In the genomic region with DNA sequence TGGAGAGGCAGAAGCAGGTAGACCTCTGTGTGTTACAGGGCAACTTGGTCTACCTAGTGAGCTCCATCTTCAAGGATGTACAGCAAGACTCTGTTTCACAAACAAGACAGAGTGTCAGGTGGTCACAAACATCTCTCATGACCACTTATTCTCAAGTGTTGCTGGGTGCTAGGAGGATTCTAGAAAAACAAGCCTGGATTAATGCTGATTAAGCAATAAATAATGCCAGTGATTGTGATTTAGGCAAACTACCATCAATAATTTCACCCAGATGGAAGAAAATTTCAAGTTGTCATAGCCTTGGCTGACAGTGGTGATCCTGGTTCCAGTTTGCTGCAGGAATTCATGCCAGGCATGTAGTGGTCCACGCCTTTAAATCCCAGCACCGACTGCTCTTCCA, we compare ENCODE assay signal across 27 mouse cellular contexts. TPM values are rescaled to one million over a fixed set of nuclear protein-coding genes. Genes with fewer than 3 reads are reported as not detected.
DNase-seq lines count a peak whose midpoint lies in the region; ATAC-seq and TF ChIP-seq lines count a peak whose summit lies in the region.
"Had no signal": no experiment of that assay in that cellular context is flagged by ENCODE, and none has a peak within 500 bp of the region (broad histone marks: within the 10 kb centered on the region; RNA-seq: fewer than 3 reads in every experiment).

No protein-coding gene starts in this region.

- dilution Hi-C loops in CH12.LX (cut with MboI; ENCODE audit: extremely low pct_ligation_motif_present, extremely low pct_unique_long_range_greater_than_20kb, low sequenced_read_pairs) = no loop called here

- in situ Hi-C loops in CH12.LX (cut with MboI; ENCODE audit: low pct_ligation_motif_present, low pct_unique_long_range_greater_than_20kb, low sequenced_read_pairs) = no loop called here

- H3K4me3 ChIP-seq in intestine, embryonic 16.5 days (ENCODE audit: low read length) = no peak overlapping the region
- no peak overlapping the region for H3K4me3 ChIP-seq in intestine, embryonic 15.5 days (replicated peaks)
- H3K4me3 ChIP-seq in CH12.LX (replicated peaks in 1 of 3; ENCODE audit: low read depth in 2 of 3, low read length in 2 of 3, poor library complexity in 1 of 3) (no peak overlapping the region), MEL (ENCODE audit: control insufficient read depth in 1 of 2, insufficient read depth in 1 of 2, low read depth in 2 of 2, low read length in 2 of 2) (no peak overlapping the region)
- H3K4me3 ChIP-seq: embryonic facial prominence, embryonic 13.5 days; embryonic facial prominence, embryonic 15.5 days; erythroblast, embryonic 14.5 days; forebrain, embryonic 10.5 days; forebrain, embryonic 12.5 days had no signal

- H3K4me2 ChIP-seq in intestine, embryonic 16.5 days (ENCODE audit: low read depth, low read length) = no peak overlapping the region
- H3K4me2 ChIP-seq in intestine, embryonic 15.5 days (replicated peaks) = no peak overlapping the region
- H3K4me2 ChIP-seq in CH12.LX (ENCODE audit: insufficient read depth, low read depth, poor library complexity, severe bottlenecking) = no peak overlapping the region
- H3K4me2 ChIP-seq: embryonic facial prominence, embryonic 13.5 days; embryonic facial prominence, embryonic 15.5 days; forebrain, embryonic 12.5 days had no signal

- TF ChIP-seq EP300 in CH12.LX (IDR thresholded peaks at IDR 0.05; ENCODE audit: low read length) (no peak), MEL (IDR thresholded peaks at IDR 0.05; ENCODE audit: low read depth in 1 of 2, low read length in 2 of 2) (no peak)

- no peak overlapping the region for H3K27ac ChIP-seq in intestine, embryonic 16.5 days (ENCODE audit: low read length)
- H3K27ac ChIP-seq in intestine, embryonic 15.5 days = no peak overlapping the region
- no peak overlapping the region for H3K27ac ChIP-seq in CH12.LX (ENCODE audit: insufficient read depth, low read depth)
- H3K27ac ChIP-seq in MEL (ENCODE audit: control insufficient read depth, low read depth, low read length) = no peak overlapping the region
- H3K27ac ChIP-seq: embryonic facial prominence, embryonic 13.5 days; embryonic facial prominence, embryonic 15.5 days; forebrain, embryonic 10.5 days; forebrain, embryonic 12.5 days had no signal

- 96% methylated on average over 2 of the region's 2 CpGs for WGBS in intestine, embryonic 16.5 days
- 98% methylated on average over 2 of the region's 2 CpGs for WGBS in intestine, embryonic 15.5 days

- DNase-seq in CH12.LX (ENCODE audit: extremely low read depth) = no peak
- DNase-seq in MEL (ENCODE audit: low read depth, low spot score) = no peak
- no peak for DNase-seq in embryo, embryonic 10 days (ENCODE audit: low spot score)
- DNase-seq: adrenal gland, adult 2 months; adrenal gland, postnatal 10 days; adrenal gland, postnatal 25 days; B cell, adult 2 months; cerebellum, adult 11 months; cerebellum, adult 18-20 months; cerebellum, adult 8-10 months; cerebellum, adult 9-11 months; cerebellum, postnatal 14 days; cerebellum, postnatal 36 days; embryo, embryonic 11 days had no signal

- H3K9me3 ChIP-seq in intestine, embryonic 16.5 days (ENCODE audit: control insufficient read depth, low read length) = no peaks in the 10 kb centered on the region
- H3K9me3 ChIP-seq in intestine, embryonic 15.5 days = no peaks in the 10 kb centered on the region
- H3K9me3 ChIP-seq in CH12.LX (replicated peaks; ENCODE audit: low read length) (no peaks in the 10 kb centered on the region), MEL (replicated peaks; ENCODE audit: insufficient read depth, low read length) (no peaks in the 10 kb centered on the region)
- H3K9me3 ChIP-seq: embryonic facial prominence, embryonic 13.5 days; embryonic facial prominence, embryonic 15.5 days; forebrain, embryonic 10.5 days; forebrain, embryonic 12.5 days; G1E had no signal

- peaks cover 6% of the 10 kb centered on the region for H3K4me1 ChIP-seq in intestine, embryonic 16.5 days (ENCODE audit: control insufficient read depth, insufficient read depth, low read length)
- 0 out of 2 replicates have a peak, but pooled peaks cover 6% of the 10 kb centered on the region for H3K4me1 ChIP-seq in intestine, embryonic 15.5 days (replicated peaks)
- H3K4me1 ChIP-seq in CH12.LX (ENCODE audit: control insufficient read depth in 1 of 2, insufficient read depth in 2 of 2) = peaks cover 8 to 41% of the 10 kb centered on the region in 2 experiments
- peaks cover 8 to 12% of the 10 kb centered on the region in 2 experiments for H3K4me1 ChIP-seq in MEL (ENCODE audit: control insufficient read depth in 1 of 2, insufficient read depth in 2 of 2, low read length in 2 of 2)
- H3K4me1 ChIP-seq: forebrain, embryonic 12.5 days had no signal

- H3K79me2 ChIP-seq in CH12.LX (replicated peaks; ENCODE audit: control insufficient read depth, extremely low read depth, insufficient read depth, poor library complexity, severe bottlenecking) = no peaks in the 10 kb centered on the region
- H3K79me2 ChIP-seq in MEL (ENCODE audit: control insufficient read depth, insufficient read depth, low read length, poor library complexity) = no peaks in the 10 kb centered on the region

- TF ChIP-seq CTCF in CH12.LX (conservative IDR thresholded peaks at IDR 0.05 in 1 of 2, IDR thresholded peaks at IDR 0.05 in 1 of 2; ENCODE audit: low read depth in 2 of 2, low read length in 2 of 2) (no peak), MEL (IDR thresholded peaks at IDR 0.05 in 2 of 3, conservative IDR thresholded peaks at IDR 0.05 in 1 of 3; ENCODE audit: control insufficient read depth in 1 of 3, insufficient read depth in 1 of 3, low read depth in 2 of 3, low read length in 3 of 3, poor library complexity in 1 of 3, severe bottlenecking in 1 of 3) (no peak)

- H3K36me3 ChIP-seq in intestine, embryonic 16.5 days (ENCODE audit: control insufficient read depth, insufficient read depth, low read length) = no peaks in the 10 kb centered on the region
- no peaks in the 10 kb centered on the region for H3K36me3 ChIP-seq in intestine, embryonic 15.5 days
- H3K36me3 ChIP-seq in CH12.LX (replicated peaks in 1 of 2; ENCODE audit: control insufficient read depth in 1 of 2, insufficient read depth in 1 of 2, low read length in 1 of 2) (peaks cover 0 to 2% of the 10 kb centered on the region in 2 experiments), MEL (ENCODE audit: control insufficient read depth in 1 of 2, insufficient read depth in 2 of 2, low read length in 2 of 2) (peaks cover 0 to 4% of the 10 kb centered on the region in 2 experiments; a peak in 2 of 4 replicates)
- H3K36me3 ChIP-seq: embryonic facial prominence, embryonic 13.5 days; embryonic facial prominence, embryonic 15.5 days; forebrain, embryonic 10.5 days; forebrain, embryonic 12.5 days; G1E had no signal

- TF ChIP-seq RAD21 in CH12.LX (IDR thresholded peaks at IDR 0.05; ENCODE audit: low read depth, low read length) (no peak), MEL (IDR thresholded peaks at IDR 0.05; ENCODE audit: low read depth, low read length) (no peak)

- TF ChIP-seq POLR2A in CH12.LX (IDR thresholded peaks at IDR 0.05; ENCODE audit: low read depth, low read length) (no peak), MEL (IDR thresholded peaks at IDR 0.05; ENCODE audit: control insufficient read depth in 1 of 2, insufficient read depth in 1 of 2, low read depth in 1 of 2, low read length in 2 of 2, poor library complexity in 1 of 2) (no peak)

- ATAC-seq in intestine, embryonic 16.5 days = 0 out of 2 replicates have a peak, but pooled peaks have one; percentile 11
- ATAC-seq in intestine, embryonic 15.5 days = no peak
- ATAC-seq: CD4-positive, CD25-positive, alpha-beta regulatory T cell, adult 4 months; forebrain, embryonic 14.5 days; forebrain, embryonic 16.5 days had no signal

- no peak overlapping the region for H3K9ac ChIP-seq in intestine, embryonic 16.5 days (ENCODE audit: low read depth, low read length)
- no peak overlapping the region for H3K9ac ChIP-seq in intestine, embryonic 15.5 days
- no peak overlapping the region for H3K9ac ChIP-seq in CH12.LX (ENCODE audit: insufficient read depth, low read depth)
- no peak overlapping the region for H3K9ac ChIP-seq in MEL (ENCODE audit: control insufficient read depth, low read depth, low read length, poor library complexity, severe bottlenecking)
- H3K9ac ChIP-seq: embryonic facial prominence, embryonic 13.5 days; embryonic facial prominence, embryonic 15.5 days; forebrain, embryonic 12.5 days had no signal

- no peaks in the 10 kb centered on the region for H3K27me3 ChIP-seq in intestine, embryonic 16.5 days (replicated peaks; ENCODE audit: control insufficient read depth, insufficient read depth, low read length)
- no peaks in the 10 kb centered on the region for H3K27me3 ChIP-seq in intestine, embryonic 15.5 days (replicated peaks)
- H3K27me3 ChIP-seq in CH12.LX (replicated peaks) (no peaks in the 10 kb centered on the region), MEL (ENCODE audit: control insufficient read depth in 1 of 2, insufficient read depth in 2 of 2, low read length in 2 of 2) (no peaks in the 10 kb centered on the region)
- H3K27me3 ChIP-seq: embryonic facial prominence, embryonic 13.5 days; embryonic facial prominence, embryonic 15.5 days; forebrain, embryonic 12.5 days had no signal

RNA-seq across cellular contexts. Expression of a gene that starts 4.3 kb away (rescaled TPM):
- not detected in 2 replicates for polyA plus RNA-seq in intestine, embryonic 16.5 days (2015; fragmentation: Nextera tagmentation; extraction: Ambion mirVana)
- 0.06 and 0.10 TPM in 2 replicates for polyA plus RNA-seq in intestine, embryonic 15.5 days (2015; fragmentation: Nextera tagmentation; extraction: Ambion mirVana)
- 0.08 and 0.13 TPM in 2 replicates for total RNA-seq in CH12.LX (2012; rRNA removed)
- 0.13 TPM in 1 of 2 replicates, not detected in the other for total RNA-seq in CH12.LX (2014; rRNA removed)
- 2.3 and 4.0 TPM in 2 replicates for polyA plus RNA-seq in CH12.LX (2012; ENCODE audit: insufficient read length, low read depth)
- 0.07 TPM in 1 of 2 replicates, not detected in the other for total RNA-seq in MEL (2012; rRNA removed)
- polyA plus RNA-seq in MEL (2012; ENCODE audit: insufficient read depth in 1 of 2, insufficient read length in 2 of 2, low read depth in 1 of 2, low replicate concordance in 2 of 2, missing spikeins in 1 of 2) = under 1 TPM in 1 of 2 experiments, not detected in 1; 0.21 TPM
- total RNA-seq: adrenal gland, adult 2 months; adrenal gland, postnatal 10 days; adrenal gland, postnatal 25 days; common myeloid progenitor, adult 5-6 weeks had no signal
- polyA plus RNA-seq: embryonic facial prominence, embryonic 11.5 days; erythroblast, embryonic 14.5 days; forebrain, embryonic 10.5 days; G1E had no signal

RNA-seq across cellular contexts. Expression of a gene that starts 12.0 kb away (rescaled TPM):
- 3.8 and 4.3 TPM in 2 replicates for polyA plus RNA-seq in intestine, embryonic 16.5 days (2015; fragmentation: Nextera tagmentation; extraction: Ambion mirVana)
- 3.6 and 3.9 TPM in 2 replicates for polyA plus RNA-seq in intestine, embryonic 15.5 days (2015; fragmentation: Nextera tagmentation; extraction: Ambion mirVana)
- total RNA-seq in CH12.LX (2012; rRNA removed) = 6.5 and 8.7 TPM in 2 replicates
- 4.7 and 5.4 TPM in 2 replicates for total RNA-seq in CH12.LX (2014; rRNA removed)
- polyA plus RNA-seq in CH12.LX (2012; ENCODE audit: insufficient read length, low read depth) = 15.7 and 16.7 TPM in 2 replicates
- total RNA-seq in MEL (2012; rRNA removed) = 3.5 and 4.4 TPM in 2 replicates
- polyA plus RNA-seq in MEL (2012; ENCODE audit: insufficient read depth in 1 of 2, insufficient read length in 2 of 2, low read depth in 1 of 2, low replicate concordance in 2 of 2, missing spikeins in 1 of 2) = 1 to 10 TPM in 1 of 2 experiments, not detected in 1; 7.4 TPM

RNA-seq across cellular contexts. Expression of a gene that starts 16.9 kb away (rescaled TPM):
- 204 and 233 TPM in 2 replicates for polyA plus RNA-seq in intestine, embryonic 16.5 days (2015; fragmentation: Nextera tagmentation; extraction: Ambion mirVana)
- 245 and 247 TPM in 2 replicates for polyA plus RNA-seq in intestine, embryonic 15.5 days (2015; fragmentation: Nextera tagmentation; extraction: Ambion mirVana)
- 223 and 237 TPM in 2 replicates for total RNA-seq in CH12.LX (2012; rRNA removed)
- 219 and 222 TPM in 2 replicates for total RNA-seq in CH12.LX (2014; rRNA removed)
- 267 and 283 TPM in 2 replicates for polyA plus RNA-seq in CH12.LX (2012; ENCODE audit: insufficient read length, low read depth)
- 268 and 304 TPM in 2 replicates for total RNA-seq in MEL (2012; rRNA removed)
- polyA plus RNA-seq in MEL (2012; ENCODE audit: insufficient read depth in 1 of 2, insufficient read length in 2 of 2, low read depth in 1 of 2, low replicate concordance in 2 of 2, missing spikeins in 1 of 2) = 100 to 1,000 TPM in 1 of 2 experiments, not detected in 1; 424 TPM

RNA-seq across cellular contexts. Expression of a gene that starts 50.6 kb away (rescaled TPM):
- polyA plus RNA-seq in intestine, embryonic 16.5 days (2015; fragmentation: Nextera tagmentation; extraction: Ambion mirVana) = 2.1 and 2.4 TPM in 2 replicates
- 2.0 and 2.8 TPM in 2 replicates for polyA plus RNA-seq in intestine, embryonic 15.5 days (2015; fragmentation: Nextera tagmentation; extraction: Ambion mirVana)
- total RNA-seq in CH12.LX (2012; rRNA removed) (89.7 and 100 TPM in 2 replicates), CH12.LX (2014; rRNA removed) (121 and 130 TPM in 2 replicates), MEL (2012; rRNA removed) (0.46 and 0.92 TPM in 2 replicates)
- polyA plus RNA-seq in CH12.LX (2012; ENCODE audit: insufficient read length, low read depth) (108 and 112 TPM in 2 replicates), MEL (2012; ENCODE audit: insufficient read depth in 1 of 2, insufficient read length in 2 of 2, low read depth in 1 of 2, low replicate concordance in 2 of 2, missing spikeins in 1 of 2) (under 1 TPM in 1 of 2 experiments, not detected in 1; 0.79 TPM)
